Mouse (Mus musculus): ENCODE data around the gene Mns1. TPM values are rescaled to one million over a fixed set of nuclear protein-coding genes. Genes with fewer than 3 reads are reported as not detected.
"Not testable (repeated sequence)": the region's sequence is repeated elsewhere in the genome, so short reads cannot be mapped to it uniquely, and the experiment has no call there.

The Mns1 gene
- total RNA-seq, 2 experiments from 2014 or later = 0.91 to 0.95 TPM

DNA sequence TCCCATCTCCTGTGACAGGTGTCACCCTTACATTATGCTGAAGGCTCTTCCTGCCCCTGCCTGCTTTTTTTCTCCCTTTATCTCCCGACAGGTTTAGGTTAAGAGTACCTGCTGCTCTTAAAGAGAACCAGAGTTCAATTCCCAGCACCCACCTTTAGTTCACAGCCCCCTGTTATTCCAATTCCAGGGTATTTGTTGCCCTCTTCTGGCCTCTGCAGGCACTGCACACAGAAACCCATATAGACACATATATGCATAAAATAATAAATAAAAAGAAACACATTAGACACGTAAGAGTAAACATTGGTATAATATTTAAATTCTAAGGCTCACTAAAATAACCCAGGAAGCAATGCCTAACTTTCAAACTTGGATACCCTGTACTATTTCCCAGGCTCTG lies 15.1 kb upstream of the Mns1 start:
- intact Hi-C loops (cut with DNase I) = no loop called here
- DNase-seq = no peak

DNA sequence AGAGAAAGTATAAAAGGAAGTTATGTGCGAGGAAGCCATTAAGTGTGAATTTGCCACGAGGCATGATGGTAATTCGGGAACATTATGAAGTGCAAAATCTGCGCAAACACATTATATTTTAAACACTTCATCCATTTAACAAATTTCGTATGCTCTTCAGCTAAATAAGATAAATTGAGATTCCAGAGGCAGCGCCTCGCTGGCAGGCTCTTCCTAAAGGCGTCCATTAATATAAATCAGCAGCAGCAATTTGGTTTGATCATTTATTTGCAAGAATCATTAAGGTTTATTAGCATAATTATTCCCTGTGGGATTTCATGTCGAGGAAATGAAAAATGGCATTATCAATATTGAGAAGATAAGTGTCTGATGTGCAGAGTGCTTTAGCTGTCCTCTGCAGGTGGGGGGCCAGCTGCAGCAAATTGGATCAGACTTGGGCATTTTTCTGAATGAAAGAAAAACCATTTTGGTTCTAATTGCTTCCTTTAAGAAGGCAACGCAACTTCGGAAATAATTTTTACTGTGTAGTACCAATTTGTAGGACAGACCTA lies 12.4 kb upstream of the Mns1 start:
- DNase-seq = no peak
- intact Hi-C loops (cut with DNase I) = no loop called here

GRCm38 (mm10) chr9:72427861-72428260 lies 9.9 kb upstream of the Mns1 start:
- DNase-seq = no peak
- intact Hi-C loops (cut with DNase I) = no loop called here

DNA sequence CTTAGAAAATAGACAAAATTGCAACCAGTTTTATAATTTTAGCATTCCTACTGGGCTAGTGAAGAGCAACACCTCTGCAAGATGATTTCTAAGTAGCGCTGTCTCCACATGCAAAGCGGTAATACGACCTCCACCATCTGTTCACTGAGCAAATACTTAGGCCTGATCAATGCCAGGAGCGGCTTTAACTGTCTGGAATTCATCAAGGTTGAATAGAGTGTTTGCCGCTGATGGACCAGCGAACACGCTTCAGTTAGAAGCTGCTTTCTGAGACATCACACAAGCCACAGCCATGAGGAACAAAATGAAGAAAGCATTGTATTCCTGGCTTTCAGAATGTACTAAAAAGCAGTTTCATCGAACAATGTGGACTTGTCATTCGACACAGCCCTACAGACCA lies 2.9 kb upstream of the Mns1 start:
- intact Hi-C loops (cut with DNase I) = no loop called here
- no peak for DNase-seq

DNA sequence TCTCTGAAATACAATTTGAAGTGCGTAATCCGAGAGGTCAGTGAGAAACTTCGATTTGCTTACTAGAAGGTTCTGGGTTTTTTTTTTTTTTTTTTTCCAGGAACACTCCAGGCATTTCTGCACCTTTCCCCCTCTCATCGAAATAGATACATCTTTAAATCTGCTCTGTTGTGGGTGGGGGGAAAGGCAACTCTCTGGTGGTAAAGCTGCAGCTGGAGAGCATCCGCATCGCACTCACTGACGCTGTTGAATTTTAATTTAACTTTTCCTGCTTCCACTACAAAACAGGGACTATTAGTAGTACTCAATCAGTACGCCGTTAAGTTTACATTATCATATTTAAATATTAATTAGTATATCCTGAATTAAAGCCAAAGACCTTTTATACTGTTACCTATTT lies 938 bp downstream of the Mns1 start:
- intact Hi-C loops (cut with DNase I) = no loop called here
- DNase-seq = no peak

- no peak for DNase-seq
- intact Hi-C loops (cut with DNase I) = no loop called here
Measured at GRCm38 (mm10) chr9:72440358-72440757, 2.5 kb downstream of the Mns1 start.

DNA sequence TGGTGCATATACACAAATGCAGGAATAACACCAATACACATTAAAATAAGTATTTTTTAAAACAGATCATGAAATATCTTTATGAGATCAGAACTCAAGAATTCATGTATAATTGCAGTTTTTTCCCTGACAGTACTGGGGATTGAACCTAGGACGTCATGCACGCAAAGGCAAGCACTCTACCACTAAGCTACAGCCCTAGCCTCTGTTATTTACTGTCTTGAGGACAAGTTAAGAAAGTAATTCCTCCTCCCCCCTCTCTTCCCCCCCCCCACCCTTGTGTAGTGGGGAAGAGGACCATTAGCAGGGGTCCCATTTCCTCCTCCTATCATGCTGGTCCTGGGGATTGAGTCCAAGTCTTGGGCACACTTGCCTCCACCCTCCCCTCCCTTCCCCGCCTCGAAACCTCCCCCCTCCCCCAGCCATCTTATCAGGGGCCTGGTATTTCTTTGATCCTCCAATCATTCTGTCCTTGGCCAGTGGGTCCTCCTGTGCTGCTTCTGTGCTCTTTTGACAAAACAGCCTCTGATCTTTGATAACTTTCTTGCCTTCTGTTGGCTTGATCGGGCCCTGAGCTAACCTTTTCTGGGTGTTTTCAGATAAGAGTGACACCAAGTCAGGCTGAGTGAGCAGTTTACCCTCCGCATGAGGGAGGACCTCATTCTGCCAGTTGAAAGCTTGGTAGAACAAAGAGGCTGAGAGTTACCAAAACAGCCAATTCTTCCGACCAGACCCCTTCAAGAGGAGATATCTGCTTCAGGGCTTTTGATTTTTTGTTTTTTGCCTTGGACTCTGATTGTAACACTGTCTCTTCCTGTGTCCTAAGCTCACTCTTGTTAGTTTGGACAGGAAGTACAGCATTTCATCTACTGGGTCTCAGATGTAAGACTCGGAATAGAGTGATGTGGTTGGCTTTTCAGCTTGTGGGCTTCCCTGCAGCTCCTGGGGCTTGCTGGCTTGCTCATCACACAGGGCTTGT lies 3.4 kb downstream of the Mns1 start:
- intact Hi-C loops (cut with DNase I) = no loop called here
- no peak for DNase-seq

DNA sequence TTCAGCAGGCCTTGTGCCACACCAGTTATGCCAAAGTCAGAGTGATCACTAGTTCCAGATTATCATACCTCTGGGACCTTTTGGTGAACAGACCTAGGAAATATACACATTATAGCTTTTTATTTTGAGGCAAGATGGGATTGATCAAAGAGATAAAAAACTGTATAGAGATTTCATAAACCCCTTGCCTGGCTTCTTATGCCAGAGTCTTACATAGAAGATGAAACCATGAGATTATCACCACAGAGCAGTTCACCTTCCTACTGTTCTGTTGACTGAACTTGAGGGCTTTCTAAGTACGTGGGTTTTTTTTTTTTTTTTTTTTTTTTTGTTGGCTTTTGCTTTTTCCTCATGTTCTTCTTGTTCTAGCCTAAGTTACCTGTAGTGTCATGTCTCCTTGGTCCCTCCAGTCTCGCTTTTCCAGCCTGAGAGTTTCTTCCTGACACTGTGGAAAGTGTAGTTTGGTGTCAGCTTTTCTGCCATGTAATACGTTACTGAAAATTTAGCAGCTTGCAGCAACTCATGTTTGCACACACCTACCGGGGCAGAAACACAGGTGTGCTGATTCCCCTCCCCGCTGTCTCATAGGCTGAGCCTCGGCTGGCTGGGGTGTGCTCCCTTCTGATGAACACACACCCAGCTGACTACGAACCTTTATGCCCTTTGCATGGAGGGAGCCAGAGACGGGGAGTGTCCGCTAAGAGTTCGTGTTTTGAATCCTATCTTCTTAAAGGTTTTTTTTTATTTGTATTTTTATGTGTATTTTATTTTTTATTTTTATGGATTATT lies 4.3 kb downstream of the Mns1 start:
- intact Hi-C loops (cut with DNase I) = no loop called here
- no peak for DNase-seq

GRCm38 (mm10) chr9:72448026-72448425 lies 10.2 kb downstream of the Mns1 start:
- DNase-seq = peak; percentile 65 to 80
- intact Hi-C loops (cut with DNase I) = no loop called here

DNA sequence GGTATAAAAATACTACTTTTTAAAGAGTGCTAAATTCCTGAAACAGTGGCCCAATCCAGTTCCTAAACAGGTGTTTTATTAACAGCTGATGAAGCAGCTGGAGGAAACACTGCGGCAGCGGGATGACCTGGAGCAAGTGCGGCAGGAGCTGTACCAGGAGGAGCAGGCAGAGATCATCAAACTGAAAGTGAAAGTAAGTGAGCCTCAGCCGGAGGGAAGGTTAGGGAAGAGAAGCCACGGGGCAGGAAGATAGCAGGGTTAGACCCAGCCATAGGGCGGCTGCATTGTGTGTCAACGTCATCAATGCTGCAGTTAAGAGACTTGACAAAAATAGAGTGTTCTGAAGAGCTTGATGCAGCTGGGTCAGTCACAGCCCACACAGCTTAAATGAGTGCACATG lies 11.6 kb downstream of the Mns1 start:
- intact Hi-C loops (cut with DNase I) = no loop called here
- peak; percentile 9 to 30 for DNase-seq

DNA sequence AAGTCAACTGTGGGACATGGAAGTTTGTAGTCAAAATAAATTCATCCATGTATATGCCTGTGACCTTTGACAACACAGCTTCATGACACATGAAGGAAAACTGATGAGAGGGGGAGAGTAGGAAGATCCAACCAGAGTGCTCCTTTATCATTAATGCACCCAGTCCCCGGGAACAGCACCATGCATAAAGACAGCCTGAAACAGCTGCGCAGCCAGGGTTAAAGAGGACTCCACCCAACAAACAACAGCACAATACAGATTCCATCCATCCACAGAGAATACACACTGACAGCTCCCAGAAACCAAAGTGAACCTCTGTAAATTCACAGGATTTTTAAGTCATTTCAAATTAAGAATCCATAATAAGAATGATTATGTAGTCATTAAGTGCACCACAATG lies 12.0 kb downstream of the Mns1 start:
- intact Hi-C loops (cut with DNase I) = no loop called here
- no peak for DNase-seq

DNA sequence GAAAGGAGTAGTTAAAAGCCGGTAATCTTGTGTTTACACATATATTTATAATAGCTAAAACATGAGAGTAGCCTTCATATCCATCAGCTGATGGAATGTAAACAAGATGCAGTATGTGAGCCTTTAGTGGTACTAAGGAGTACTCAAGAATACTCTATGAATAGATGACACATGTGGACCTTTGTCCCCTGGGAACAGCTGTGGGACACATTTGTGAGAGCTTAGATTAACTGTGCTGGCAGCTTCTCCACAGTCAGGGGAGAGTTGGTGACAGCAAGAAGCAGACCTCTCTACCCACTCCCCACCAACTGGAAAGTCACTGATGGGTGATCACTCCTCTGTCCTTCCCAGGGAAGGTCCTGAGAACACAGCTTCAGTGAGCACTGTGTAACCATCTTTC lies 12.6 kb downstream of the Mns1 start:
- intact Hi-C loops (cut with DNase I) = no loop called here
- no peak for DNase-seq

DNA sequence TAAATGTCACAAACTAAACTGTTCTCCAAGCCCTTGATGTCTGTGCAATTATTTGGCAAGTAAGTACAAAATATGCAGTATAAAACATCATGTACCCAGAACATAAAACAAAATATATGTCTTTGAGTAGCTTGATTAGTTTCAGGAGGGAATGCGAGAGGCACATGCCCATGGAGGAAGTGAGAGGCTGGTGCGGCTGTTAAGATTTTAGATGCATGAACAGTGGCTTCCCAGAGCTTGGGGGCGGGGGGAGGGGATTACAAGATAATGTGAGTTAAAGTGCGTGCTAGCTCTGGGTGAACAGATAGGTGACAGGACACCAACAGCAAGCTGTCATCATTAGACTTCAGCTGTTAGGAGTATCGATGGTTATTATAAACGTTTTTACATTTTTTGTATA lies 13.3 kb downstream of the Mns1 start:
- intact Hi-C loops (cut with DNase I) = no loop called here
- DNase-seq = no peak

DNA sequence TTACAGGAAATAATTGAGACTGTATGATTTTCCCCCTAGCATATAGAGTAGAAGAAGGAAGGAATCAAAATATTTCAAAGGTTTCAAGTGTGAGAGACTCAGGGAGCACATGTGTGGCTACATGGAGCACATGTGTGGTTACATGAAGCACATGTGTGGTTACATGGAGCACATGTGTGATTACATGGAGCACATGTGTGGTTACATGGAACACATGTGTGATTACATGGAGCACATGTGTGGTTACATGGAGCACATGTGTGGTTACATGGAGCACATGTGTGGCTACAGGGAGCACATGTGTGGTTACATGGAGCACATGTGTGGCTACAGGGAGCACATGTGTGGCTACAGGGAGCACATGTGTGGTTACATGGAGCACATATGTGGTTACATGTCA lies 16.5 kb downstream of the Mns1 start:
- intact Hi-C loops (cut with DNase I); DNase-seq: not testable (repeated sequence)

- DNase-seq = no peak
- intact Hi-C loops (cut with DNase I) = loop anchor here (5.0 kb wide), 1 partner anchor 76 kb away; the partner anchor contains the start of gene Rfx7
Measured at GRCm38 (mm10) chr9:72456374-72456773, 18.6 kb downstream of the Mns1 start.

DNA sequence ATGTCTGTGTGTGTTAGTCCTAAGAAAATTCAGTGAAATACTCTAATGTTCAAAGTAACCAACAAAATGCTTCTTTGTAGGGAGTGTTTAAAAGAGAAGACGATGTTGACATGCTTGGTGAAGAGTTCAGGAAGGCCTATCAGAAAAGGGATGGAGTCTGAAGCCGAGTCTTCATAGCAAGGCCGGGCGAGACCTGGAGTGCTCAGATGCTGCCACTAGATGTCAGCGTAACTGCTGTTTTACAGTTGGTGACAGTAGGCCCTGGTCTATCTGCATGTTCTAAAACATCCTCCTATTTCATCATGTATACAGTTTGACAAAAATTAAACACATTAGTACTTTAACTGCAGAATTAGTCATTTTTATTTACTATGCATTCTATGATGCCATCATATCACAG lies 20.4 kb downstream of the Mns1 start:
- peak; percentile 56 to 78 for DNase-seq
- intact Hi-C loops (cut with DNase I) = loop anchor here (5.0 kb wide), 1 partner anchor 74 kb away; the partner anchor contains the start of gene Rfx7

DNA sequence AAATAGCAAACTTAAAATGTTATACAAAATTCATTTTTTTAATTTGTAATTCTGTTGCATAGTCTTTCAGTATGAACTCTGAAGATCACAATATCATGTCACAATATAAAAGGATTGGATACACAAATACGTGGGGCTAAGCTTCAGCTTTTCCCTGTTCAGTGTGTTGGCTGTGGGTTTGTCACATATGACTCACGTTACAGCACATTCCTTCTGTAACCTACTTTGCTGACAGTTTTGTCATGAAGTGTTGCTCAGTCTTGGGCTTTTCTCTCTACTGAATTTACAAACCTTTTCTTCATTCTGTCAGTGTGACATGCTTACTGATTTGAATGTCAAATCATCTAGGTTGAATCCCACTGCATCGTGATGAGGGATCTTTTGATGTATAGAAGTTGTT lies 21.9 kb downstream of the Mns1 start:
- no peak for DNase-seq
- intact Hi-C loops (cut with DNase I) = loop anchor here (5.0 kb wide), 1 partner anchor 73 kb away; the partner anchor contains the start of gene Rfx7

DNA sequence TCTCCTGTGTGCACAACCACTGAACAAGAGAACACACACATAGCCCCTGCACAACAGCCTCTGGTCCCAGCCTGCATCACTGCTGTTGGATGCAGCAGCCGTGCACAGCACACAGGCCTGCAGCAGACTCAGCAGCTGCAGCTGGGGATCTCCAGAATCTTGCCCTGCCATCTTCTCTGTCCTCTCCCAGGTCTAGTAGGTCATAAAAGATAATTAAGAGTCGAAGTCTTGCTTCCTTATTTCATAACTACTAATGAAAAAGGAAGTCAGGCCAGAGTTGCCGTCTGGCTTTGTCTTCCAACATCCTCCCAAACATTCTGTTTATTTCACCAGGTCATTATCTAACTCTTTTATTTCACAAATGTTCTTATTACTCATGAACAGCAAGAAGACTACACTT lies 23.0 kb downstream of the Mns1 start:
- intact Hi-C loops (cut with DNase I) = no loop called here
- DNase-seq = no peak

DNA sequence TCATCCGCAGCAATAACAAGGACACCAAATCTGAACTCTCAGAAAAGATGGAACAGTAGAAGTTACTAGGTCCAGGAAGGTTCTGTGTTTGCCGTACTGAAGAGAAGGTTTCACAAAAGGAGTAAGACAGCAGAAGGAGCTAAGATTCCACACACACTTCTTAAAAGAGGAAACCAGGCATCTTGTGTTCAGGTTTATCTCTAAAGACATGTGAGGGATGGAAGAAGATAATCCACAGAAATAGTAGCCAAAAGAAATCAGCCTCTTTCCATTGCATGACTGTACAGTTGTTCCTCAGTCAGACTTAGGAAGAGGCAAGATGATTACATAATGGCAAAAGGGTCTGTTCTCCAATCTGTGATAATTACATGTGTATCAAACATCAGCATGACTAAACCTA lies 24.6 kb downstream of the Mns1 start:
- intact Hi-C loops (cut with DNase I) = no loop called here
- DNase-seq = no peak

DNA sequence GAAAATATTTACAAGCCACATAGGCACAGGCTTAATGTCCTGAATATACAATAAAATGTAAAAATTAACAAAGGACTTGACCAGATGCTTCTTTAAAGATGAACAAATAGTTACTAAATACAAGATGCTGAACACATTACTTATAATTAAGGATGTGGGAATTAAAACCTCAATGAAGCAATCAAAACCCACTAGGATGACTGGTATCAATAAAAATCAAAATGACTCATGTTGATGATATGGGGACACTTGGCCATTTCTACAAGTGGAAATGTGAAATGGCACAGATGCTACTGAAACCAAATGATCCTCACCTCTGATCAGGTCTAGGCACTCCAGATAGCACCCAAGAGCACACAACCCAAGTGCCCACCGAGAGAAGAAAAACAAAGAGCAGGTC lies 27.0 kb downstream of the Mns1 start:
- no peak for DNase-seq
- intact Hi-C loops (cut with DNase I) = no loop called here

DNA sequence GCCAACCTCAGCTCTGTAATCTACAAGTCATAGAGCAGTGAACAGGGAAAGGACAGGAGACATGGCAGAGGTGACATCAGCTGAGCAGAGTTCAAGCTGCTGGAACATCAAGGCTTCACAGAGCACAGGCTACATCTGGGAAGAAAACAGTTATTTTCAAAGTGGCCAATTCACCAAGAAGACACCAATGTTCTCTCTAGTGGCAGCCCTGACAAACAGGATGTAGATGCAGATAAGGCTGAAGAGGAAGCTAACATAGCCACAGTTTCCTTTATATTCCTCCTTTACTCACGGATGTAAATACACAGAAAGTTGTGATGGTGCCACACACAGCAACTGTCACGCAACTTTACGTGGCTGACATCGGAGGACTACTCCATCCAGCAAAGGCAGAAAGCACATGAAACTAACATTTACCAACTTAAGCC lies 28.0 kb downstream of the Mns1 start:
- intact Hi-C loops (cut with DNase I) = no loop called here
- DNase-seq = no peak

Data from heart, postnatal 14 days (tissue).